ENCODE assay signal across 23 mouse cellular contexts in the genomic region with DNA sequence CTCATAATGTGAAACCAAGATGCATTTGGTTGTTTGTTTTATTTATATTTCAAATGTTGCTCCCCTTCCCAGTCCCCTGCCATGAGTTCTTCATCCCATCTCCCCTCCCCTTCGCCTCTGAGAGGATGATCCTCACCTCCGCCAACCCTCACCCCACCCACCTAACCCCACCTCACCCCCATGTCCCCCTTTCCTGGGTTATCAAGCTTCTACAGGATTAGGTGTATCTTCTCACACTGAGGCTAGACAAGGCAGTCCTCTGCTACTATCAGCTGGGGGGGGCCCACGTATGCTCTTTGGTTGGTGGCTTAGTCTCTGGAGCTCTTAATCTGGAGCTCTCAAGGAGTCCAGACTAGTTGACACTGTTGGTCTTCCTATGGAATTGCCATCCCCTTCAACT. TPM values are rescaled to one million over a fixed set of nuclear protein-coding genes. Genes with fewer than 3 reads are reported as not detected.
DNase-seq lines count a peak whose midpoint lies in the region; ATAC-seq and TF ChIP-seq lines count a peak whose summit lies in the region.
"Had no signal": no experiment of that assay in that cellular context is flagged by ENCODE, and none has a peak within 500 bp of the region (broad histone marks: within the 10 kb centered on the region; RNA-seq: fewer than 3 reads in every experiment).

No protein-coding gene starts in this region.

- no peak for TF ChIP-seq CTCF in liver, postnatal 0 days (IDR thresholded peaks at IDR 0.05; ENCODE audit: low read depth)

- H3K4me1 ChIP-seq in heart, embryonic 10.5 days: no peaks in the 10 kb centered on the region
- H3K4me1 ChIP-seq in liver, embryonic 11.5 days (replicated peaks; ENCODE audit: control insufficient read depth, insufficient read depth, low read length): no peaks in the 10 kb centered on the region
- H3K4me1 ChIP-seq in liver, embryonic 12.5 days: peaks cover 10% of the 10 kb centered on the region
- H3K4me1 ChIP-seq in liver, postnatal 0 days (ENCODE audit: insufficient read depth): no peaks in the 10 kb centered on the region

- no peak overlapping the region for H3K9ac ChIP-seq in liver, embryonic 11.5 days (ENCODE audit: low read depth, low read length)
- no peak overlapping the region for H3K9ac ChIP-seq in liver, embryonic 12.5 days
- H3K9ac ChIP-seq in liver, postnatal 0 days (replicated peaks): no peak overlapping the region

- no peak for TF ChIP-seq EP300 in liver, postnatal 0 days (IDR thresholded peaks at IDR 0.05; ENCODE audit: low read depth)

- 73% methylated on average over 3 of the region's 3 CpGs for WGBS in heart, embryonic 10.5 days
- WGBS in liver, embryonic 11.5 days: 70% methylated on average over 3 of the region's 3 CpGs
- WGBS in liver, embryonic 12.5 days (ENCODE audit: insufficient replicate concordance): 47% methylated on average over 3 of the region's 3 CpGs
- WGBS in liver, postnatal 0 days (ENCODE audit: insufficient replicate concordance): 77% methylated on average over 3 of the region's 3 CpGs

- no peak overlapping the region for H3K4me3 ChIP-seq in heart, embryonic 10.5 days
- no peak overlapping the region for H3K4me3 ChIP-seq in liver, embryonic 11.5 days (ENCODE audit: low read depth, low read length)
- H3K4me3 ChIP-seq in liver, embryonic 12.5 days: no peak overlapping the region
- no peak overlapping the region for H3K4me3 ChIP-seq in liver, postnatal 0 days (ENCODE audit: low read depth, low read length)

- no peaks in the 10 kb centered on the region for H3K9me3 ChIP-seq in heart, embryonic 10.5 days
- no peaks in the 10 kb centered on the region for H3K9me3 ChIP-seq in liver, embryonic 11.5 days (ENCODE audit: control insufficient read depth, low read length)
- no peaks in the 10 kb centered on the region for H3K9me3 ChIP-seq in liver, embryonic 12.5 days (replicated peaks)
- H3K9me3 ChIP-seq in liver, postnatal 0 days (ENCODE audit: low read length): no peaks in the 10 kb centered on the region

- no peak overlapping the region for H3K27ac ChIP-seq in heart, embryonic 10.5 days
- H3K27ac ChIP-seq in liver, embryonic 11.5 days (ENCODE audit: low read depth, low read length): no peak overlapping the region
- no peak overlapping the region for H3K27ac ChIP-seq in liver, embryonic 12.5 days
- no peak overlapping the region for H3K27ac ChIP-seq in liver, postnatal 0 days (ENCODE audit: low read depth)

- no peak overlapping the region for H3K4me2 ChIP-seq in liver, embryonic 11.5 days
- no peak overlapping the region for H3K4me2 ChIP-seq in liver, embryonic 12.5 days
- no peak overlapping the region for H3K4me2 ChIP-seq in liver, postnatal 0 days (ENCODE audit: low read depth, low read length)

- DNase-seq in heart, embryonic 10.5 days (ENCODE audit: low spot score): peak; percentile 68
- DNase-seq in heart, adult 9 months (ENCODE audit: low spot score in 2 of 2): no peak
- no peak for DNase-seq in liver, embryonic 11.5 days (ENCODE audit: low spot score)
- DNase-seq in liver: no peak
- no peak for DNase-seq in liver, postnatal 0 days
- DNase-seq: adrenal gland, adult 2 months; adrenal gland, adult 8-10 months; adrenal gland, postnatal 10 days; adrenal gland, postnatal 14 days; adrenal gland, postnatal 25 days; adrenal gland, postnatal 36 days; B cell, adult 2 months; cerebellum, adult 11 months; cerebellum, adult 11-12 months; cerebellum, adult 18-20 months had no signal

- no peaks in the 10 kb centered on the region for H3K27me3 ChIP-seq in heart, embryonic 10.5 days (ENCODE audit: insufficient read depth, poor library complexity, severe bottlenecking)
- no peaks in the 10 kb centered on the region for H3K27me3 ChIP-seq in liver, embryonic 11.5 days (replicated peaks; ENCODE audit: control insufficient read depth, insufficient read depth, low read length)
- no peaks in the 10 kb centered on the region for H3K27me3 ChIP-seq in liver, embryonic 12.5 days (replicated peaks)
- H3K27me3 ChIP-seq in liver, postnatal 0 days (ENCODE audit: insufficient read depth, low read length): no peaks in the 10 kb centered on the region
- H3K27me3 ChIP-seq: CH12.LX had no signal

- ATAC-seq in liver, embryonic 11.5 days (replicated peaks; ENCODE audit: low FRiP score): 0 out of 2 replicates have a peak, but pooled peaks have one; percentile 51
- peak; percentile 42; the same call in 1 of the 2 replicates for ATAC-seq in liver, embryonic 12.5 days
- no peak for ATAC-seq in liver, postnatal 0 days
- ATAC-seq: activated CD4-positive, CD25-positive, alpha-beta regulatory T cell, adult 4 months; CD4-positive, CD25-positive, alpha-beta regulatory T cell, adult 4 months; Patski had no signal

- H3K36me3 ChIP-seq in heart, embryonic 10.5 days: no peaks in the 10 kb centered on the region
- H3K36me3 ChIP-seq in liver, embryonic 11.5 days (ENCODE audit: control insufficient read depth, insufficient read depth, low read length): no peaks in the 10 kb centered on the region
- no peaks in the 10 kb centered on the region for H3K36me3 ChIP-seq in liver, embryonic 12.5 days
- no peaks in the 10 kb centered on the region for H3K36me3 ChIP-seq in liver, postnatal 0 days (replicated peaks; ENCODE audit: insufficient read depth, low read length)
- H3K36me3 ChIP-seq: G1E had no signal

RNA-seq across cellular contexts. Expression of gene Il21, which starts 18.5 kb away (rescaled TPM):
- not detected in 2 replicates for polyA plus RNA-seq in heart, embryonic 10.5 days (2016; fragmentation: Nextera tagmentation; extraction: Ambion mirVana)
- not detected in 2 replicates for polyA plus RNA-seq in liver, embryonic 11.5 days (2014; fragmentation: Nextera tagmentation; extraction: Ambion mirVana)
- not detected in 2 replicates for polyA plus RNA-seq in liver, embryonic 12.5 days (2016; fragmentation: Nextera tagmentation; extraction: Ambion mirVana)
- not detected in 2 replicates for polyA plus RNA-seq in liver, postnatal 0 days (2015; fragmentation: Nextera tagmentation; extraction: Ambion mirVana)
- polyA plus RNA-seq: adrenal gland, adult 2 months; brain, embryonic 14.5 days; C2C12; G1E; Patski had no signal
